Mouse (Mus musculus) stomach, postnatal 0 days (tissue): ENCODE measurements around the gene Mcts2.

ENCODE experiments used
- CTCF ChIP-seq: IDR thresholded peaks from 2 replicates; pipeline ENCODE4 v1.5.1; 2016; ENCODE audit warnings: antibody characterized with exemption, low read depth, mild to moderate bottlenecking, moderate library complexity
- EP300 ChIP-seq: optimal IDR thresholded peaks from 2 replicates; pipeline ENCODE3; 2016; ENCODE audit warnings: antibody characterized with exemption

GRCm38 (mm10) chr2:152652901-152653620, 33.8 kb upstream of the Mcts2 start:
- TF ChIP-seq CTCF (no peak; the same call in 1 of the 2 replicates), EP300 (no peak)
